Mouse (Mus musculus) 3T3-L1 (cell line): ENCODE results near the gene Ptov1.

Experiments
- DNase-seq: peaks from one replicate; pipeline ENCODE4 v3.0.0-alpha.2; 2015; ENCODE audit warnings: low read depth, low spot score

The Ptov1 gene

DNA sequence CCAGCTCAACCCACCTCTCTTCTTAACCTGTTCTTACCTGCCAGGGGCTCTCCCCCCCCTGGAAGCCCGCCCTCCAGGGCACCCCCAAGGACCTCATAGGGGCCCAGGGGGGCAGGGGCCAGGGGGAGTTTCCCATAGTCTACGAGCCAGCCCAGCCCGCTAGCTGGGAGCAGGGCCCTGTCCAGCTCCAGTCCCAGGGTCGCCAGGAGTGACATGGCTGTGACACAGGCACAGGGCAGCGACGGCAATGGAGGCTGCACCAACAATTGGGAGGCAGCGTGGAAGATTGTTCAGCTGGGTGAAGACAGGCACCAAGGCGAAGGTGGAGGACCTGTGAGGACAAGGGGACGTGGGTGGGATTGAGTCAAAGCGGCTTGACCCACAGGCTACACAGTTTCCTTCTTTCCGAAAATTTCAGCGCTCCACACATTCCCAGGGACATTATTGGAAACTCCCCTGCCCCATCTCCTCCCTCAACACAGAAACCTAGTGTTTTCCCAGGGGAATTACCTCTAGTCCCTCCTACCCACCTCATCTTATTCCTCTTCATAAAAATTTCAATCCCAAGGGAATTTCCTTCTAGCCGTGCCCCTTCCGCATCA lies 54.5 kb downstream of the Ptov1 start:
- no peak for DNase-seq

DNA sequence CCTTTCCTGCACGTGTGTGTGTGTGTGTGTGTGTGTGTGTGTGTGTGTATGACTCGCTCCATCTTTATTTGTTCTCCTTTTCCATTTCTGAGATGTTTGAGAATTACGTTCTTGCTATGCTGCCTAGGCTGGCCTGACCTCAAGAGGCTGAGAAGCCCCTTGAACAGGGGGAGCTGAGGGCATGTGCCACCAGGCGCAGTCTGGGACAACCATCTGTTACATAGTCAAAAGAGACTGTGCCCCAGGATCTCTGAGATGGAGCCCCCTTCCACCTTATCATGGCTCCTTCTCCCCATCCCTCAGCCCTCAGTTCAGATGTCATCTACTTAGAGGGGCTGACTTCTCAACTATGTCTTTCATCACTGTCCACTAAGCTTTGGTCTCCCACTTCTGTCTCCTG lies 55.2 kb downstream of the Ptov1 start:
- DNase-seq = no peak

DNA sequence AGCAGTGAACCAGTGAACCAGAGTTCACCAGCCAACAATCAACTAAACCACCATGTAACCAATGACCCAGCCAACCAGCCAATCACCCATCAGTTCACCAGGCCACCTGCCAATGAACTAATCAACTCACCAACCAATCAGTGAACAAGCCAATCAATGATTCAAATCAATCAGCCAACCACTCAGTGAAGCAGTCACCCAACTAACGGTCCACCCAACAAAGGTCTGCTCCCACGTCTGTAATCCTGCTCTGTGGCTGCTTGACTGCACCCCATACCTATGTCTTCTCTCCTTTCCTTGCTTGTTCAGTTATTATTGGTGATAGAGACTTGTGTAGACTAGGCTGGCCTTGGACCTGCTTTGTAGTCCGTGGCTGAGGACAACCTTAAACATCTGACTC lies 55.6 kb downstream of the Ptov1 start:
- DNase-seq = no peak
